Mouse (Mus musculus): Measurements from ENCODE around the gene Gm20388. TPM values are rescaled to one million over a fixed set of nuclear protein-coding genes. Genes with fewer than 3 reads are reported as not detected.

The Gm20388 gene
- polyA plus RNA-seq, 1 experiment from 2014 or later: not detected

DNA sequence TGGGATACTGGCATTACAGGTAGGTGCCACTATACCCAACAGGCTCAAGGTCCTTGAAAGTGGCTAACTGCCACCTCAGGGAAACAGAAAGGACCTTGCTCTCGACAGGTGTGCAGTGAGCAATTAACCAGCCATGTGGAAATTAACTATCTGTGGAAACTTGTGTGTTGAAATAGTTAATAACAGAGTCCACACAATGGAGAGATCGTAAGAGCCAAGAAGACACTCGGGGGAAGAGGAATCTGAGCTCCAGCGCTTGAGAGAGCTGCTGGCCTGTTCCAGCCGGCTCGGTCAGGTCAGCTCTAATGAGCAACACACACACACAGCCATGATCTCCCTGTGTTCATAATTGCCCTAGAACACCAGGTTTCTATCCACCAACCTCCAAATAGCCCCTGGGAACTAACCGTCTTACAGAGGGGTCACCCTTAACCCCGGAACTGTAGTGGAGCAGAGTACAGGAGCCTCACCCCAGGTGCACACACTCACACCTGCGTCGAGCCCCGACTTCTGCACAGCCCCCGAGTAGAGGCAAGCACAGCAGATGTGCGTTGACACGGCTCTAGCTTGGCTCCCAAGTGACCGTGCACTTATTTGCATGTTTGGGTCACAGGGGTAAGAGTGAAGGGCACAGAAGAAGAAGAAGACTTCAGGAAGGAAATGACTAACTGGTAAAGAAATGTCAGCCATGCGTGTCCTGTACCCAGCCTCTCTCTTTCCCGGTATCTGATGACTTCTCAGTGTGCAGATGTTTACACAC, 814.4 kb downstream of the Gm20388 start:
- no peaks in the 10 kb centered on the region for H3K36me3 ChIP-seq
- 0 out of 2 replicates have a peak, but pooled peaks have one; percentile 47 for ATAC-seq (ENCODE audit: insufficient number of reproducible peaks, insufficient read depth, low FRiP score, low TSS enrichment)
- WGBS: 62% methylated on average over 17 of the region's 17 CpGs
- 0 out of 2 replicates have a peak, but pooled peaks cover 6% of the 10 kb centered on the region for H3K27me3 ChIP-seq
- H3K4me1 ChIP-seq: no peaks in the 10 kb centered on the region
- H3K9ac ChIP-seq: no peak overlapping the region
- H3K4me3 ChIP-seq: no peak overlapping the region
- no peak overlapping the region for H3K27ac ChIP-seq
- no peaks in the 10 kb centered on the region for H3K9me3 ChIP-seq
- no peak overlapping the region for H3K4me2 ChIP-seq (replicated peaks)

DNA sequence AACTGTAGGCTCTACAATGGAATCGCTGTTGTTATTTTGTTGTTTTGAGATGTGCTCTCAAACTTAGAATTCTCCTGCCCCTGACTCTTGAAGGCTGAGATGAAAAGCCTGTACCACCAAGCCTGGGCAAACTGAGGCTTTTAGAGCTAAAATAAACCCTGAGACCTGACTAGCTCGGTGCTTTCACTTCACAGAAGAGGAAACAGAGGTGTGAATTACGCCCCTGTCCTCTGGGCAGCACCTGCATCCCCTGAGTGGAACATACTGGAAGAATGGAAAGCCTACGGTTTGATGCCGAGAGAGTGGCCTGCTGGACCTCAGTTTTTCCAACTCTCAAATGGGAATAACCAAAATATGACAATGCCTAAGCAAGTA, 814.9 kb downstream of the Gm20388 start:
- Histone ChIP-seq H3K36me3 (no peaks in the 10 kb centered on the region), H3K4me3 (no peak overlapping the region), H3K9ac (no peak overlapping the region), H3K9me3 (no peaks in the 10 kb centered on the region), H3K4me2 (replicated peaks) (no peak overlapping the region), H3K4me1 (no peaks in the 10 kb centered on the region), H3K27me3 (0 out of 2 replicates have a peak, but pooled peaks cover 6% of the 10 kb centered on the region), H3K27ac (no peak overlapping the region)
- ATAC-seq (ENCODE audit: insufficient number of reproducible peaks, insufficient read depth, low FRiP score, low TSS enrichment): no peak
- WGBS: 84% methylated on average over 5 of the region's 5 CpGs

DNA sequence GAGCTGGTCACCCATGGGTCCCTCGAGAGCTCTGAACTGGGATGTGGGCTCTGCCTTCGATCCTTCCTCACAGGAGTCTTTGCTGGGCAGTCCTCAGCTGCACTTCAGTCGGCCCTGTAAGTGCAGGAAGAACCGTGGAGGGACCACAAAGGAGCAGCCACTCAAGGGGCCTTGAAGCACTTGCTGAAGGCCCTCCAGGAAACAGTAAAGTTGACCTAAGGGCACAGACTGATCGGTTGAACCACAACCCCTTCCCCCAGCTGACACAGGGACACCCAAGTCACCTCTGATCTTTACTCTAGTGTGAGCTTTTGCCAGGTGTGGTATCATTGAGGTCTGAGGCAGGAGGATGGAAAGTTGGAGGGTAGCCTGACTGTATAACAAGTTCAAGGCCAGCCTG, 815.4 kb downstream of the Gm20388 start:
- H3K4me2 ChIP-seq (replicated peaks): no peak overlapping the region
- H3K27me3 ChIP-seq: 0 out of 2 replicates have a peak, but pooled peaks cover 6% of the 10 kb centered on the region
- ATAC-seq (ENCODE audit: insufficient number of reproducible peaks, insufficient read depth, low FRiP score, low TSS enrichment): no peak
- no peak overlapping the region for H3K9ac ChIP-seq
- WGBS: 72% methylated on average over 5 of the region's 5 CpGs
- H3K9me3 ChIP-seq: no peaks in the 10 kb centered on the region
- H3K36me3 ChIP-seq: no peaks in the 10 kb centered on the region
- no peak overlapping the region for H3K27ac ChIP-seq
- H3K4me3 ChIP-seq: no peak overlapping the region
- no peaks in the 10 kb centered on the region for H3K4me1 ChIP-seq

DNA sequence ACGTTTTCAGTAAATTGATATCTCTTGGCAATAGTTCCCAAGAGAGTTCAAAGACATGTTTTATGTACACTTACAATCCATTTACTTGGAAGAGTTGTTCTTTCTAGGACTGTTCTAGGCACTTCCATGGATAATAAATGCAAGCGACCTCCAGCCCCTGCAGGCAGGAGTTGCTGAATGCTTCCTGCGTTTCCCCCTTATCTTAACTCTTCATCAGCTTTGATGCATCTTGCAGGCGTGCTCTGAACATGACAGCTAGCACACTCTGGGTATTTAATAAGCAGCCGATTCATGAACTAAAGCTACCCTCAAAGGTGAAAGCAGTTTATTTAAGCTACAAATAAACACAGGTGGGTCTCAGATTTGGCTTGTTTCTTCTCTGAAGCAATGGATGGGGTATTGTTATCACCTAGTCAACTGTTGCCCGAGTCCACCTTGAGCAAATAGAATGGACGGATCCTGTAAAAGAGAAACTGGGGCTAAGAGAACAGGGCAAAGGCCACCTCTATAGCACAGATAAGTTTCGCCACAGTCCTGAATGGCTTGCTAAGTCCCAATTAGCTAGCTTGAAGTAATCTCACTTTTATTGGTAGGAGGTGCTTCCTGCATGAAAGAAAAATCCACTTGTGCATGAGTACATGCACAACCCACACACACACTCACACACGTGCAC, 818.0 kb downstream of the Gm20388 start:
- ATAC-seq (ENCODE audit: insufficient number of reproducible peaks, insufficient read depth, low FRiP score, low TSS enrichment): no peak
- H3K36me3 ChIP-seq: no peaks in the 10 kb centered on the region
- H3K27ac ChIP-seq: no peak overlapping the region
- peaks cover 17% of the 10 kb centered on the region for H3K27me3 ChIP-seq
- no peaks in the 10 kb centered on the region for H3K4me1 ChIP-seq
- 61% methylated on average over 9 of the region's 9 CpGs for WGBS
- no peak overlapping the region for H3K4me2 ChIP-seq (replicated peaks)
- no peaks in the 10 kb centered on the region for H3K9me3 ChIP-seq
- no peak overlapping the region for H3K9ac ChIP-seq
- no peak overlapping the region for H3K4me3 ChIP-seq

DNA sequence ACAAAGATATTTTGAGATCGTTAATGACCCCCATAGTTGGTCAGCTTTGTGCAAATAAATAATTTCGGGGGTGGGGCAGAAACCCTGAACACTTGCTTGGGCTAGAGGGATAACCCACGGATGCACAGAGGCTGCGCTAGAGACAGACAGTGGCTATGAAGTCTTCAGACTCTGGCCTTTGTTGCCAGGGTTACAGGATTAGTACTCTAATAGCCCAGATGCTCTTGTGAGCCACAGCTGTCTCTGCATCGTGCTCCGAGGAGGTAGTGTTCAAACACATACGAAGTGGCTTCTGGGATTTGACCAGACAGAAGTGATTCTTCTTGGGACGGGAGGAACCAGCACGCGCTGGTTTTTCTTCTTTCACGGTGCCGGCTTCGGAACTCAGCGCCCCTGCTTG, 820.9 kb downstream of the Gm20388 start:
- Histone ChIP-seq H3K9ac (no peak overlapping the region), H3K36me3 (no peaks in the 10 kb centered on the region), H3K9me3 (no peaks in the 10 kb centered on the region), H3K27me3 (peaks cover 43% of the 10 kb centered on the region), H3K4me1 (0 out of 2 replicates have a peak, but pooled peaks cover 4% of the 10 kb centered on the region), H3K4me3 (no peak overlapping the region), H3K27ac (no peak overlapping the region), H3K4me2 (replicated peaks) (no peak overlapping the region)
- no peak for ATAC-seq (ENCODE audit: insufficient number of reproducible peaks, insufficient read depth, low FRiP score, low TSS enrichment)
- WGBS: 36% methylated on average over 14 of the region's 14 CpGs

DNA sequence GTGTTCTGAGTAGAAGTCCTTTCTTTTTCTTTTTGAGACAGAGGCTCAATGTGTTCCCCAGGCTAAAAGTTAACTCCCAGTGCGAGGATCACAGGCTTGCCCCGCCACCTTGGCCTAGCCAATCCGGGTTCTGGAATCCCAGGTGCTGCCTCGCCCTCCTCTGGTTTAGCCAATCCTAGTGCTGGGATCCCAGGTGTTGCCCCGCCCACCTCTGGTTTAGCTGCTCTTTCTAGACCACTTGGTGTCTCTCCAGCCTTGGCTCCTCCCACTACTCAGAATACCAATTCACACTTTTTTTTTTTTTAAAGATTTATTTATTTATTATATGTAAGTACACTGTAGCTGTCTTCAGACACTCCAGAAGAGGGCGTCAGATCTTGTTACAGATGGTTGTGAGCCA, 821.4 kb downstream of the Gm20388 start:
- H3K36me3 ChIP-seq: no peaks in the 10 kb centered on the region
- 37% methylated on average over 6 of the region's 6 CpGs for WGBS
- no peak overlapping the region for H3K9ac ChIP-seq
- H3K4me1 ChIP-seq: 0 out of 2 replicates have a peak, but pooled peaks cover 7% of the 10 kb centered on the region
- no peaks in the 10 kb centered on the region for H3K9me3 ChIP-seq
- no peak overlapping the region for H3K27ac ChIP-seq
- ATAC-seq (ENCODE audit: insufficient number of reproducible peaks, insufficient read depth, low FRiP score, low TSS enrichment): no peak
- H3K4me3 ChIP-seq: no peak overlapping the region
- no peak overlapping the region for H3K4me2 ChIP-seq (replicated peaks)
- peaks cover 46% of the 10 kb centered on the region for H3K27me3 ChIP-seq

DNA sequence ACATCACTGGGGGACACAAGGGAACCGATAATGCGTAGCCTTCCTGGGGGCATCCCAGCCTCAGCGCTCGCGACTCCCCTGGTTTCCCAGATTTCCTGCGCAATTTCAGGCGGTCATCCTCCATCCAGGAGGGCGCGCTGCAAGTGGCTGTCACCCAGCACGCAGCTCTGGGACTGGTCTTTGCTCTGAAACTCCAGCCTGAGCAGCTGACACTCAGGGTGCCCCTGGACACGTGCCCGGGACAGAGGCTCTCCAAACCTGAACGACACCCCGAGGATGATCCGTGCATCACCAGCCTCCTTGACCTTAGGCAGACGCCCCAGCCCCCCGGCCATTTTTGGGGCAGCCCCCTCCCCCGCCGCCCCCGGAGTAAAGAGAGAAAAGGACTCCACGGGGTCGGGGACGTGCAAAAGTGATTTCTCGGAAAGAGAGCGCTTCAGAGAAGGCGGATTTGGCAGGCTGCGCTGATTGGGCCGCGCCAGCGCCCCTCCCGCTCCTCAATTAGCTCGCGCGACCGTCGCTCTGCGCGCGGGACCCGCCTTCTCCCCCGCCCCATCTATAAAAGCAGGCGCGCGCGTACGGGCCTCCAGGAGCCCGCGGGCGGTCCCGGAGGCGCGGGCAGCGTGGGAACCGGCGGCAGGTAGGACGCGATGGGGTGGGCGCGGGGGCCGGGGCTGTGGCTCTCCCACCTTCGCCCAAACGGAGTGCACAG, 825.3 kb downstream of the Gm20388 start, which contains the start of gene Irf8:
Gene Irf8 (plus strand): TSS at position 589 of the 712 bp plus-strand sequence.
- no peak within 1 kb of the TSS for H3K27ac ChIP-seq
- under 1% methylated on average over 58 of the region's 62 CpGs for WGBS
- H3K9me3 ChIP-seq: no peaks in the 10 kb centered on the region
- peak within 1 kb of the TSS; percentile 44 for H3K4me3 ChIP-seq
- H3K4me2 ChIP-seq (replicated peaks): peak within 1 kb of the TSS; percentile 94
- no peaks in the 10 kb centered on the region for H3K36me3 ChIP-seq
- peak within 1 kb of the TSS; percentile 40 for H3K9ac ChIP-seq
- H3K4me1 ChIP-seq: 0 out of 2 replicates have a peak, but pooled peaks cover 8% of the 10 kb centered on the region
- H3K27me3 ChIP-seq: peaks cover 60% of the 10 kb centered on the region
- ATAC-seq (ENCODE audit: insufficient number of reproducible peaks, insufficient read depth, low FRiP score, low TSS enrichment): peak; percentile 72; the same call in 1 of the 2 replicates

DNA sequence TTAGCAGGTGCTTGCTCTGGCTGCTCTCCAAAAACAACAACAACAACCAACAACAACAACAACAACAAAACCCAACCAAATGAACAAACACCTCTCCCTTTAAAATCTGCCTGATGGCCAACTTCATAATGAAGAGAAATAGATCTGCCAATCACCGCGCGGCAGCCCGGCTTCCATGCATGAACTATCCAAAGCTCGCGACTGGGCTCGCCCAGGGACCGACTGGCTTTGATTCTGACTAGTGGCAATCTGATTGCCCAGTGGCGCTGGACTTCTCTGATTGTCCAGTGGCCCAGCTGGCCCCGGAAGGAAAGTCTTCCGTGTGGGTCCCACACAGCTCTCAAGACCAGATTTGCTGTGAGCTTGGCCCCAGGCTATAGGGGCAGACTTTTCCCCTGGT, 825.8 kb downstream of the Gm20388 start:
- H3K9me3 ChIP-seq: no peaks in the 10 kb centered on the region
- WGBS: 2% methylated on average over 11 of the region's 11 CpGs
- H3K27me3 ChIP-seq: peaks cover 60% of the 10 kb centered on the region
- H3K4me1 ChIP-seq: 0 out of 2 replicates have a peak, but pooled peaks cover 8% of the 10 kb centered on the region
- no peaks in the 10 kb centered on the region for H3K36me3 ChIP-seq
- peak overlapping the region; percentile 44 for H3K4me3 ChIP-seq
- H3K4me2 ChIP-seq (replicated peaks): peak overlapping the region; percentile 94
- ATAC-seq (ENCODE audit: insufficient number of reproducible peaks, insufficient read depth, low FRiP score, low TSS enrichment): no peak
- H3K27ac ChIP-seq: no peak overlapping the region
- H3K9ac ChIP-seq: peak overlapping the region; percentile 40; the same call in 1 of the 2 replicates

DNA sequence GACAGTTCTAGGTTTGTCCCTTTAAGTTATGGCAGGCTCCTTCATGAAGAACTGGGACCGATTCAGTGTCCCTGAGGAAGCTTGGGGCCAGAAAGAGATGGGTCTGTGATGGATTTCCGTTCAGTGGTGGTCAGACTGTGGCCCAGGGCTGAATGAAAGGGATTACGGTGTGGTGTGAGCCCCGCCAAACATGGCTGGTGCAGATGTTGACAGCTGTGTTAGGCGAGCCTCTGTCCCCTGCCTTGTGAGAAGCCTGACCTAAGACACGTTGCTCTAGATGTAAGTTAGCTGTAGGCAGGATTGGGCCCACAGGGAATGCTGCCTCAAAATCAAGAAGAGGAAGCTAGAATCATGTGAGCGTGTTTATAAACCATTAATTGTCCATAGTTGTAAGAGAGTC, 826.5 kb downstream of the Gm20388 start:
- H3K27me3 ChIP-seq: peaks cover 60% of the 10 kb centered on the region
- H3K27ac ChIP-seq: no peak overlapping the region
- H3K36me3 ChIP-seq: no peaks in the 10 kb centered on the region
- H3K4me1 ChIP-seq: 0 out of 2 replicates have a peak, but pooled peaks cover 8% of the 10 kb centered on the region
- no peak overlapping the region for H3K9ac ChIP-seq
- ATAC-seq (ENCODE audit: insufficient number of reproducible peaks, insufficient read depth, low FRiP score, low TSS enrichment): no peak
- H3K4me2 ChIP-seq (replicated peaks): no peak overlapping the region
- 56% methylated on average over 7 of the region's 7 CpGs for WGBS
- peak overlapping the region; percentile 44; the same call in 1 of the 2 replicates for H3K4me3 ChIP-seq
- H3K9me3 ChIP-seq: no peaks in the 10 kb centered on the region

DNA sequence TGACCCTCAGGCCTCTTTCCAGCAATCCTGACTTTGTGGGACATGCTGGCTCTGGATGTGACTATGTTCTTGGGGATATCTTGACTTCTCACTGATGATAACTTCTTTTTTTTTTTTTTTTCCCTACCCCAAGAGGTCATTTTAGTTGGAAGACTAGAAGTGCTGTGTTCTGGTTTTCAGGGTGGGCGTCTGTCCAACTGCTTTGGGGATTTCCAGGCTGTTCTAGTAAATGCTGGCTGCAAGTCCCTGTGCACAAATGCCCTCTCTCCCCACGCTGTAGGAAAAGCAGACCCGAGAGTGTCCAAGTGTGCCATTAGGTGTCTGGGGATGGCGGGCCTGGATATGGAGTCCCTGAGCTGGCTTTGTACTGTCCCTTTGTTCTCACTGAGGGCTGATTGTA, 828.1 kb downstream of the Gm20388 start:
- H3K9ac ChIP-seq: no peak overlapping the region
- no peak for ATAC-seq (ENCODE audit: insufficient number of reproducible peaks, insufficient read depth, low FRiP score, low TSS enrichment)
- H3K4me3 ChIP-seq: no peak overlapping the region
- H3K36me3 ChIP-seq: no peaks in the 10 kb centered on the region
- H3K27me3 ChIP-seq: peaks cover 47% of the 10 kb centered on the region
- no peak overlapping the region for H3K27ac ChIP-seq
- H3K4me1 ChIP-seq: peaks cover 10% of the 10 kb centered on the region; the same call in 1 of the 2 replicates
- no peaks in the 10 kb centered on the region for H3K9me3 ChIP-seq
- H3K4me2 ChIP-seq (replicated peaks): no peak overlapping the region
- WGBS: 79% methylated on average over 4 of the region's 4 CpGs

DNA sequence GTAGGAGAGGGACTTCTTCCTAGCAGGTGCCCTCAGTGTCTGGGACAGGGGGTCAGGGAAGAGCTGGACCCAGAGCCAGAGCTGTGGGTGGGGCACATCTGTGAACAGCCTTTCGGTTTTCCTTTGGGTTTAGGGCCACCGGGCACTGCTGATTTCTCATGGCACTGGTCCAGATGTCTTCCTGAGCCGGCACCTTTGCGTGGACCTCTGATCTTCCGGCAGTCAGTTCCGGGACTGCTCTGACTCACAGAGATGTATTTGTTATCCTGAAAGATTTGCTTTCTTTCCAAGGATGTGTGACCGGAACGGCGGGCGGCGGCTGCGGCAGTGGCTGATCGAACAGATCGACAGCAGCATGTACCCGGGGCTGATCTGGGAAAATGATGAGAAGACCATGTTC, 828.9 kb downstream of the Gm20388 start:
- ATAC-seq (ENCODE audit: insufficient number of reproducible peaks, insufficient read depth, low FRiP score, low TSS enrichment): no peak
- Histone ChIP-seq H3K27ac (no peak overlapping the region), H3K36me3 (no peaks in the 10 kb centered on the region), H3K27me3 (peaks cover 40% of the 10 kb centered on the region), H3K4me3 (no peak overlapping the region), H3K9ac (no peak overlapping the region), H3K4me1 (peaks cover 12% of the 10 kb centered on the region; the same call in 1 of the 2 replicates), H3K4me2 (replicated peaks) (no peak overlapping the region), H3K9me3 (no peaks in the 10 kb centered on the region)
- WGBS: 88% methylated on average over 15 of the region's 15 CpGs
